Mouse (Mus musculus): Measurements from ENCODE around the gene Dennd2a.

Dennd2a gene

GRCm38 (mm10) chr6:39557723-39558261 lies at the start of gene Dennd2a:
Dennd2a (minus strand) TSS chr6:39557867.
- POLR2A ChIA-PET, result interaction anchor here in 3 of 4 experiments (0.6 to 5.7 kb wide), 54 partner anchors 10 to 974 kb away, joined by 3 to 45 read pairs (median 4); partner anchors contain the start of genes Adck2 (in 2 of the 3) and Slc37a3 (in 2 of the 3)
- CTCF ChIA-PET, result interaction anchor here (0.6 to 2.2 kb wide), 12 partner anchors 10 to 225 kb away, joined by 3 to 10 read pairs (median 4); partner anchors contain the start of gene Adck2 (in 2 of the 4)

DNA sequence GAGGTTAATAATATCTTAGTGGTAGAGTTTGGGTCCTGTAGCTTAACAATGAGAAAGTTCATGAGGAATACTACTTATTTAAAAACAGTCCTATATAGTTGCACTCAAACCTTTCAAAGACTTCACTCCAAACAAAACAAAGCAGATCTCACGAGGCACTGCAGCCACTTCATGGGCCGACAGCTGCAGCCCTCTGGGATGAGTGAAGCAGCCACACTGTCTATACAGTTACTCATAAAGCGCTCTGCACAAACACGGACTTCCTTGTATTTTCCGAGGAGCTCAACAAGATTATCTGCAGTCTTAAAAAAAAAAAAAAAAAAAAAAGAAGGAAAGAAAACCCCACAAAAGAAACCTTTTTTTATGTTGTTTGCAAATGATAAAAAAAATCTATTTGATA lies 49.7 kb upstream of the Dennd2a start:
- ChIA-PET CTCF (interaction anchor here (0.5 to 3.1 kb wide), 8 partner anchors 45 to 770 kb away, joined by 3 to 9 read pairs (median 4); no protein-coding TSS in a partner anchor), POLR2A (interaction anchor here in 3 of 4 experiments (0.5 to 2.5 kb wide), 10 partner anchors 8 to 1056 kb away, joined by 3 to 7 read pairs (median 3); partner anchors contain the start of genes Adck2 (in 1 of the 3), Luc7l2 (in 1 of the 3) and Mrps33 (in 1 of the 3))

DNA sequence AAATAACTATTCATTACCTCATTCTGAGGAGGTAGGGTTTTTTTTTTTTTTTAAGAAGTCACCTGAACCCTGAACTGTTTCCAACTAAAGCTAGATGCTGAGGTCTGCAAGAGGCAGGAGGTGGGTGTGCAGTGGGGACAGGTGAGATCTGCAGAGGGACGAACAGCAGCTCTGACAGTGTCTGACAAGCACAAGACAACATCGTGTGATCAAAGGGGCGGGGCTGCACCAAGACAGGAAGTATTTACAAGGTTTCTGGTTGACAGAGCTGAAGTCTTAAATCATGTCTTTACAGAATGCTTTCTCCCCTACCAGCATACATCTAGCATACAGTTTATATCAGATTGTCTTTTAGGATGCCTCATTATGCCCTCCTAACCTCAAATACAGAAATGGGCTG lies 49.2 kb upstream of the Dennd2a start:
- CTCF ChIA-PET, result interaction anchor here (0.6 to 3.1 kb wide), 7 partner anchors 57 to 771 kb away, joined by 3 to 9 read pairs (median 3); no protein-coding TSS in a partner anchor
- POLR2A ChIA-PET, result interaction anchor here in 3 of 4 experiments (0.6 to 2.5 kb wide), 13 partner anchors 7 to 1055 kb away, joined by 3 to 7 read pairs (median 3); partner anchors contain the start of genes Adck2 (in 1 of the 3), Luc7l2 (in 1 of the 3) and Mrps33 (in 1 of the 3)

DNA sequence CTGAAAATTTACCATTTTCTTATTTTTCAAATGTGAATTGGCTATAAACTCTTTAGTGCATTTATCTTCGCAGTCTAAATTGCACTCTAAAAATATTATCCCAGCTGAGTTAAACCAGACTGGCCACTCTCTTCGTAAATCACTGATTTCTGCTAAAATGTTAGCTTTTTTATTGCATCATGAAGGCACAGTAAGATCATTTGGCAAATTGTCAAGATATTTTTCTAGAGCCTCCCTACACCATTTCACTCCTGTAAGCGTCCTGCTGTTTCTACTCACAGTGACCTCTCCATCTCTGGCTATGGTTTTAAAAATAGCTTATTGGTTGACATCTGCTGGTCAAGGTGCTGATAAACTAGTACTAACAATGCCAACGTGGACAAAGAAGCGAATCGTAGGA lies 48.4 kb upstream of the Dennd2a start:
- CTCF ChIA-PET, result interaction anchor here in 3 of 4 experiments (0.8 to 3.1 kb wide), 3 partner anchors 143 to 630 kb away, joined by 3 to 9 read pairs (median 4); no protein-coding TSS in a partner anchor

GRCm38 (mm10) chr6:39604565-39604964 lies 46.9 kb upstream of the Dennd2a start:
- ChIA-PET POLR2A (interaction anchor here in 2 of 4 experiments (1.0 to 1.9 kb wide), 3 partner anchors 9 to 200 kb away, joined by 3 to 4 read pairs (median 3); no protein-coding TSS in a partner anchor), CTCF (no interaction called here)

More for the DNA sequence above, 48.4 kb upstream of the Dennd2a start:
- POLR2A ChIA-PET, result interaction anchor here in 3 of 4 experiments (0.6 to 2.5 kb wide), 7 partner anchors 8 to 69 kb away, joined by 3 to 7 read pairs (median 3); no protein-coding TSS in a partner anchor

- ChIA-PET POLR2A (interaction anchor here in 2 of 4 experiments (0.6 to 0.7 kb wide), 2 partner anchors 345 to 1187 kb away, joined by 3 to 5 read pairs; no protein-coding TSS in a partner anchor), CTCF (no interaction called here)
These were observed 44.2 kb upstream of the Dennd2a start for GRCm38 (mm10) chr6:39601828-39602227.

GRCm38 (mm10) chr6:39600851-39601250 lies 43.2 kb upstream of the Dennd2a start:
- ChIA-PET POLR2A (interaction anchor here in 2 of 4 experiments (0.5 to 0.7 kb wide), 2 partner anchors 109 to 1068 kb away, joined by 3 to 4 read pairs; no protein-coding TSS in a partner anchor), CTCF (interaction anchor here in 1 of 4 experiments (0.5 to 0.7 kb wide), 2 partner anchors 33 to 87 kb away, joined by 3 read pairs; no protein-coding TSS in a partner anchor)

- ChIA-PET POLR2A (interaction anchor here in 2 of 4 experiments (0.9 to 4.1 kb wide), 3 partner anchors 18 to 19 kb away, joined by 3 to 25 read pairs (median 7); partner anchors contain the start of gene Adck2 (in 2 of the 2)), CTCF (no interaction called here)
These were observed 34.9 kb upstream of the Dennd2a start, which contains the start of gene Ndufb2 for GRCm38 (mm10) chr6:39592401-39593214. Ndufb2 (plus strand) TSS chr6:39592574.

GRCm38 (mm10) chr6:39591481-39591880 lies 33.8 kb upstream of the Dennd2a start:
- CTCF ChIA-PET, result interaction anchor here in 1 of 4 experiments (0.9 kb wide), 1 partner anchor 18 kb away, joined by 3 read pairs; the partner anchor contains the start of gene Adck2

DNA sequence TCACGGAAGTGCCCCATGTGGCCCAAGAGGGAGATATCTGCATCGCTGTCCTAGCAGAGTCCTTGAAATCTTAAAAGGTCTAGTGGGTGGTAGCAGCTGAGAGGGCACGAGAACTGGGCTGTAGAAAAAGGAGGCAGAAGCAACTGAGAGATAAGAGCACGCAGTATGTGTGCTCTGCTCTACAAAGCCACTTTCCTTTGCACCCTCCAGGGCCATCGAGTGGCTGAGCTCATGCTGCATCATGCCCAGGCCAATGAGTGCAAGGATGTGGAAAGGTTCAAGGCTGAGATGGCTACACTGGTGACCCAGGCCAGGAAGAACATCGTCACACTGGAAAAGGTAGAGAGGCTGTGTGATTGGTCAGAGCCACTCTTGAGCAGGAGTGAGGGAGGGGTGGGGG lies 27.9 kb upstream of the Dennd2a start, which contains the start of gene Gm42420:
TSS of gene Gm42420 (plus strand) at position 237 of the 400 bp plus-strand sequence.
- POLR2A ChIA-PET, result interaction anchor here in 2 of 4 experiments (0.6 to 1.1 kb wide), 2 partner anchors 12 to 385 kb away, joined by 3 read pairs; no protein-coding TSS in a partner anchor

More at GRCm38 (mm10) chr6:39591481-39591880, 33.8 kb upstream of the Dennd2a start:
- POLR2A ChIA-PET, result interaction anchor here in 2 of 4 experiments (0.9 to 4.1 kb wide), 10 partner anchors 13 to 219 kb away, joined by 3 to 25 read pairs (median 3); partner anchors contain the start of genes Adck2 (in 2 of the 2) and Mrps33 (in 1 of the 2)

DNA sequence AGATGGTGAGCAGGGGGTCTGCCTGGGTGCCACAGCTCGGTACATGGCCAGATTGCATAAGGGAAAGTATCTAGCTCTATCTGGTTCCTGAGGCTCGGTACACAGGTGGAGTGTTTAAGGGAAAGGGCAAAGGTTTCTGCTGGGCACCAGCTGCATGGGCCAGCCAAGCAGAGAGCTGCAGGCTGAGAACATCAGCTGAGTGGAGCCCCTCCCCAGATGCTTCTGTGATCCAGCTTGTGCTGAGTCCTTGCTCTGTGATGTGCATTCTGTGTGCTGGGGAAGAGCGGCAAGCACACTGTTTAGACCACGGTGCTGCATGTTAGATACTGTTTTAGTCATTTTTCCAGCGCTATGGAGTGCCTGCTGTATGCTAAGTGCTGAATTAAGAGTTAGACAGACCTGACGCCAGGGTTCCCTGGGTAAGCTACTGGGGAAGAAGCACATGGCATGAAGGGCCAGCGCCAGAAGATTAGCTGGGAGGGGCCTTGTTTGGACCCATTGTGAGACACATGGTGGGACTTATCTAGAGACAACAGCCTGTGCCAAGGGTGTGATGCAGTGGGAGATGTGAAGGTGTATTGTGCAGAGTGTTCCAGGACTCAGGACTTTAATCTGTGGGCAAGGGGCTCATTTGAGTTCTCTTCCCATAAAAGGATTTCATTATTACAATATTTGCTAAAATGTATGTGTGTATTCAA lies 23.6 kb upstream of the Dennd2a start:
- CTCF ChIA-PET, result interaction anchor here in 1 of 4 experiments (1.4 kb wide), 1 partner anchor 14 kb away, joined by 3 read pairs; no protein-coding TSS in a partner anchor
- POLR2A ChIA-PET, result interaction anchor here in 2 of 4 experiments (0.6 to 1.4 kb wide), 4 partner anchors 9 to 202 kb away, joined by 3 to 4 read pairs (median 3); no protein-coding TSS in a partner anchor

More for the DNA sequence above, 27.9 kb upstream of the Dennd2a start, which contains the start of gene Gm42420:
- CTCF ChIA-PET, result interaction anchor here in 1 of 4 experiments (0.8 kb wide), 1 partner anchor 120 kb away, joined by 3 read pairs; no protein-coding TSS in a partner anchor

GRCm38 (mm10) chr6:39580558-39580957 lies 22.9 kb upstream of the Dennd2a start:
- ChIA-PET POLR2A (interaction anchor here (0.6 to 1.0 kb wide), 5 partner anchors 10 to 202 kb away, joined by 3 to 6 read pairs (median 3); no protein-coding TSS in a partner anchor), CTCF (interaction anchor here in 1 of 4 experiments (1.4 kb wide), 1 partner anchor 13 kb away, joined by 3 read pairs; no protein-coding TSS in a partner anchor)

- POLR2A ChIA-PET, result interaction anchor here in 1 of 4 experiments (0.7 to 1.0 kb wide), 2 partner anchors 11 to 46 kb away, joined by 3 read pairs; no protein-coding TSS in a partner anchor
- CTCF ChIA-PET, result interaction anchor here in 1 of 4 experiments (0.5 to 0.6 kb wide), 3 partner anchors 19 to 513 kb away, joined by 3 to 4 read pairs (median 3); no protein-coding TSS in a partner anchor
These were observed 21.9 kb upstream of the Dennd2a start for GRCm38 (mm10) chr6:39579552-39579951.

- POLR2A ChIA-PET, result interaction anchor here (0.6 to 4.8 kb wide), 19 partner anchors 8 to 235 kb away, joined by 3 to 26 read pairs (median 6); partner anchors contain the start of genes Dennd2a (in 1 of the 4) and Mrps33 (in 1 of the 4)
These were observed 17.3 kb upstream of the Dennd2a start for GRCm38 (mm10) chr6:39574951-39575350.

DNA sequence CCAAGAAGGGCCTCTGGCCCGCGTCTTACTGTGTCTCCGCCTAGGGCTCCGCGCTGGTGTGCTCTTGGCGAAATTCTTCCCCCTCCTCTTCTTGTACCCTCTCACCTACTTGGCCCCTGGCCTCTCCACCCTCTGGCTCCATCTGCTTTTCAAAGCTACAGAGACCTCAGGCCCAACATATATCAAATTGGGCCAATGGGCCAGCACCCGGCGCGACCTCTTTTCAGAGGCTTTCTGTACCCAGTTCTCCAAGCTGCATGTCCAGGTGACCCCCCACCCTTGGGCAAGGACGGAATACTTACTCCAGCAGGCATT lies 16.8 kb upstream of the Dennd2a start:
- CTCF ChIA-PET, result interaction anchor here in 3 of 4 experiments (0.6 to 1.9 kb wide), 12 partner anchors 12 to 236 kb away, joined by 3 to 21 read pairs (median 6); partner anchors contain the start of genes Dennd2a (in 1 of the 3) and Mrps33 (in 1 of the 3)
- POLR2A ChIA-PET, result interaction anchor here (0.6 to 4.8 kb wide), 32 partner anchors 8 to 677 kb away, joined by 3 to 26 read pairs (median 4); partner anchors contain the start of genes Dennd2a (in 2 of the 4) and Mrps33 (in 1 of the 4)

More at GRCm38 (mm10) chr6:39574951-39575350, 17.3 kb upstream of the Dennd2a start:
- CTCF ChIA-PET, result interaction anchor here in 3 of 4 experiments (0.6 to 1.9 kb wide), 8 partner anchors 15 to 230 kb away, joined by 3 to 21 read pairs (median 4); partner anchors contain the start of gene Dennd2a (in 1 of the 3)

All from embryonic stem cell, embryonic (primary cell).